Mouse (Mus musculus): Measurements from ENCODE around the gene Acat2. TPM values are rescaled to one million over a fixed set of nuclear protein-coding genes. Genes with fewer than 3 reads are reported as not detected.
"Not testable (repeated sequence)": the region's sequence is repeated elsewhere in the genome, so short reads cannot be mapped to it uniquely, and the experiment has no call there.

The Acat2 gene
- polyA plus RNA-seq, 1 experiment from 2014 or later: 209 TPM

GRCm38 (mm10) chr17:12992470-12992991 is 32.0 kb upstream of the Acat2 start:
- Histone ChIP-seq H3K9ac (peak overlapping the region; percentile 100), H3K4me3 (peak overlapping the region; percentile 99), H3K36me3 (peaks cover 6% of the 10 kb centered on the region), H3K27ac (peak overlapping the region; percentile 100), H3K4me2 (replicated peaks) (peak overlapping the region; percentile 72), H3K9me3 (no peaks in the 10 kb centered on the region), H3K27me3 (no peaks in the 10 kb centered on the region), H3K4me1 (peaks cover 22% of the 10 kb centered on the region)
- under 1% methylated on average over 51 of the region's 51 CpGs for WGBS
- ATAC-seq (ENCODE audit: low FRiP score, low read depth): peak; percentile 83

- H3K27ac ChIP-seq: peak overlapping the region; percentile 100
- H3K4me3 ChIP-seq: peak overlapping the region; percentile 99
- no peaks in the 10 kb centered on the region for H3K9me3 ChIP-seq
- H3K9ac ChIP-seq: peak overlapping the region; percentile 100
- WGBS: under 1% methylated on average over 81 of the region's 84 CpGs
- peak; percentile 91 for ATAC-seq (ENCODE audit: low FRiP score, low read depth)
- H3K36me3 ChIP-seq: peaks cover 6% of the 10 kb centered on the region
- peak overlapping the region; percentile 72 for H3K4me2 ChIP-seq (replicated peaks)
- no peaks in the 10 kb centered on the region for H3K27me3 ChIP-seq
- H3K4me1 ChIP-seq: peaks cover 22% of the 10 kb centered on the region
Observed at GRCm38 (mm10) chr17:12991635-12992358, 31.2 kb upstream of the Acat2 start.

- H3K27ac ChIP-seq: peak overlapping the region; percentile 100
- ATAC-seq (ENCODE audit: low FRiP score, low read depth): no peak
- peak overlapping the region; percentile 99 for H3K4me3 ChIP-seq
- H3K9me3 ChIP-seq: no peaks in the 10 kb centered on the region
- WGBS: 1% methylated on average over 12 of the region's 12 CpGs
- H3K27me3 ChIP-seq: no peaks in the 10 kb centered on the region
- peak overlapping the region; percentile 70 for H3K4me2 ChIP-seq (replicated peaks)
- H3K9ac ChIP-seq: peak overlapping the region; percentile 100
- H3K36me3 ChIP-seq: peaks cover 6% of the 10 kb centered on the region
- H3K4me1 ChIP-seq: peaks cover 22% of the 10 kb centered on the region
Observed at GRCm38 (mm10) chr17:12991194-12991634, 30.7 kb upstream of the Acat2 start.

GRCm38 (mm10) chr17:12990567-12991145 is 30.1 kb upstream of the Acat2 start:
- no peak for ATAC-seq (ENCODE audit: low FRiP score, low read depth)

GRCm38 (mm10) chr17:12988096-12988495 is 27.5 kb upstream of the Acat2 start:
- not testable (repeated sequence) for H3K27me3 ChIP-seq; H3K4me2 ChIP-seq (replicated peaks); H3K27ac ChIP-seq; H3K9me3 ChIP-seq; H3K9ac ChIP-seq; H3K4me3 ChIP-seq; ATAC-seq (ENCODE audit: low FRiP score, low read depth)
- WGBS: 95% methylated on average over 8 of the region's 8 CpGs
- H3K36me3 ChIP-seq: peaks cover 27% of the 10 kb centered on the region
- peaks cover 18% of the 10 kb centered on the region for H3K4me1 ChIP-seq

More at GRCm38 (mm10) chr17:12990567-12991145, 30.1 kb upstream of the Acat2 start:
- peak overlapping the region; percentile 70 for H3K4me2 ChIP-seq (replicated peaks)
- H3K27me3 ChIP-seq: no peaks in the 10 kb centered on the region
- WGBS: 53% methylated on average over 8 of the region's 8 CpGs
- peaks cover 6% of the 10 kb centered on the region for H3K36me3 ChIP-seq
- peak overlapping the region; percentile 99 for H3K4me3 ChIP-seq
- peaks cover 22% of the 10 kb centered on the region for H3K4me1 ChIP-seq
- peak overlapping the region; percentile 100 for H3K9ac ChIP-seq
- no peaks in the 10 kb centered on the region for H3K9me3 ChIP-seq
- H3K27ac ChIP-seq: peak overlapping the region; percentile 100; the same call in 1 of the 2 replicates

- WGBS: 83% methylated on average over 2 of the region's 2 CpGs
- ATAC-seq (ENCODE audit: low FRiP score, low read depth): no peak
- peaks cover 61% of the 10 kb centered on the region for H3K36me3 ChIP-seq
Observed at GRCm38 (mm10) chr17:12983988-12984387, 23.4 kb upstream of the Acat2 start.

GRCm38 (mm10) chr17:12978546-12978945 is 18.0 kb upstream of the Acat2 start:
- H3K36me3 ChIP-seq: peaks cover 75% of the 10 kb centered on the region
- H3K4me2 ChIP-seq (replicated peaks): no peak overlapping the region
- H3K27me3 ChIP-seq: no peaks in the 10 kb centered on the region
- 97% methylated on average over 1 of the region's 1 CpGs for WGBS
- no peak overlapping the region for H3K9ac ChIP-seq
- no peaks in the 10 kb centered on the region for H3K9me3 ChIP-seq
- H3K4me1 ChIP-seq: no peaks in the 10 kb centered on the region
- ATAC-seq (ENCODE audit: low FRiP score, low read depth): no peak
- no peak overlapping the region for H3K27ac ChIP-seq
- H3K4me3 ChIP-seq: no peak overlapping the region

More at GRCm38 (mm10) chr17:12983988-12984387, 23.4 kb upstream of the Acat2 start:
- no peak overlapping the region for H3K4me3 ChIP-seq
- H3K27me3 ChIP-seq: no peaks in the 10 kb centered on the region
- no peak overlapping the region for H3K27ac ChIP-seq
- H3K4me1 ChIP-seq: peaks cover 4% of the 10 kb centered on the region; the same call in 1 of the 2 replicates
- no peak overlapping the region for H3K4me2 ChIP-seq (replicated peaks)
- H3K9ac ChIP-seq: no peak overlapping the region
- no peaks in the 10 kb centered on the region for H3K9me3 ChIP-seq

- H3K36me3 ChIP-seq: peaks cover 58% of the 10 kb centered on the region
- no peaks in the 10 kb centered on the region for H3K9me3 ChIP-seq
- no peak overlapping the region for H3K4me3 ChIP-seq
- no peaks in the 10 kb centered on the region for H3K27me3 ChIP-seq
- H3K4me2 ChIP-seq (replicated peaks): no peak overlapping the region
- 86% methylated on average over 2 of the region's 2 CpGs for WGBS
- no peak overlapping the region for H3K27ac ChIP-seq
- H3K9ac ChIP-seq: no peak overlapping the region
- no peak for ATAC-seq (ENCODE audit: low FRiP score, low read depth)
- H3K4me1 ChIP-seq: no peaks in the 10 kb centered on the region
Observed at GRCm38 (mm10) chr17:12973851-12974250, 13.3 kb upstream of the Acat2 start.

GRCm38 (mm10) chr17:12967173-12967572 is 6.6 kb upstream of the Acat2 start:
- Histone ChIP-seq H3K9ac (no peak overlapping the region), H3K4me3 (no peak overlapping the region), H3K4me1 (no peaks in the 10 kb centered on the region), H3K36me3 (peaks cover 39% of the 10 kb centered on the region), H3K4me2 (replicated peaks) (no peak overlapping the region), H3K27ac (no peak overlapping the region), H3K9me3 (no peaks in the 10 kb centered on the region), H3K27me3 (no peaks in the 10 kb centered on the region)
- no peak for ATAC-seq (ENCODE audit: low FRiP score, low read depth)
- 92% methylated on average over 2 of the region's 2 CpGs for WGBS

- peaks cover 9% of the 10 kb centered on the region; the same call in 1 of the 2 replicates for H3K4me1 ChIP-seq
- WGBS: 80% methylated on average over 3 of the region's 3 CpGs
- no peaks in the 10 kb centered on the region for H3K27me3 ChIP-seq
- H3K9me3 ChIP-seq: no peaks in the 10 kb centered on the region
- no peak overlapping the region for H3K4me3 ChIP-seq
- no peak for ATAC-seq (ENCODE audit: low FRiP score, low read depth)
- no peak overlapping the region for H3K4me2 ChIP-seq (replicated peaks)
- no peak overlapping the region for H3K27ac ChIP-seq
- no peak overlapping the region for H3K9ac ChIP-seq
- H3K36me3 ChIP-seq: peaks cover 27% of the 10 kb centered on the region
Observed at GRCm38 (mm10) chr17:12963476-12963875, 2.9 kb upstream of the Acat2 start.

- not testable (repeated sequence) for H3K9ac ChIP-seq; H3K9me3 ChIP-seq; ATAC-seq (ENCODE audit: low FRiP score, low read depth); H3K27ac ChIP-seq; H3K4me1 ChIP-seq; H3K27me3 ChIP-seq
- peaks cover 23% of the 10 kb centered on the region for H3K36me3 ChIP-seq
- peak overlapping the region; percentile 25 for H3K4me3 ChIP-seq
- peak overlapping the region; percentile 54 for H3K4me2 ChIP-seq (replicated peaks)
- 10% methylated on average over 2 of the region's 2 CpGs for WGBS
Observed at GRCm38 (mm10) chr17:12959377-12959776, 1.2 kb downstream of the Acat2 start.

GRCm38 (mm10) chr17:12956664-12957063 is 3.9 kb downstream of the Acat2 start:
- H3K36me3 ChIP-seq: peaks cover 41% of the 10 kb centered on the region
- H3K4me1 ChIP-seq: peaks cover 9% of the 10 kb centered on the region; the same call in 1 of the 2 replicates
- H3K4me2 ChIP-seq (replicated peaks): no peak overlapping the region
- H3K27ac ChIP-seq: no peak overlapping the region
- H3K9ac ChIP-seq: no peak overlapping the region
- H3K4me3 ChIP-seq: no peak overlapping the region
- H3K9me3 ChIP-seq: no peaks in the 10 kb centered on the region
- WGBS: 90% methylated on average over 8 of the region's 8 CpGs
- H3K27me3 ChIP-seq: no peaks in the 10 kb centered on the region
- ATAC-seq (ENCODE audit: low FRiP score, low read depth): no peak

Data from limb, embryonic 13.5 days (tissue).